In genomic region chr1:151040945-151041649, GRCm38 (mm10) we compare ENCODE assay signal across 8 mouse cellular contexts. TPM values are rescaled to one million over a fixed set of nuclear protein-coding genes. Genes with fewer than 3 reads are reported as not detected.
A peak's percentile ranks its signal among the peaks of the same experiment; 100 is the strongest.
DNase-seq lines count a peak whose midpoint lies in the region; ATAC-seq and TF ChIP-seq lines count a peak whose summit lies in the region.

No protein-coding gene starts in this region.

- H3K79me2 ChIP-seq in liver, adult 2 months (ENCODE audit: control insufficient read depth, insufficient read depth, low read length) = no peaks in the 10 kb centered on the region

- no peak overlapping the region for H3K27ac ChIP-seq in hindbrain, embryonic 12.5 days
- H3K27ac ChIP-seq in hindbrain, embryonic 16.5 days (ENCODE audit: low read depth, low read length) = no peak overlapping the region
- H3K27ac ChIP-seq in heart, embryonic 14.5 days (replicated peaks in 1 of 2; ENCODE audit: control insufficient read depth in 1 of 2, insufficient read depth in 1 of 2, low read depth in 2 of 2, low read length in 2 of 2) = peak overlapping the region; percentile 67 to 71
- H3K27ac ChIP-seq in liver, adult 2 months (replicated peaks; ENCODE audit: insufficient read depth, low read depth, low read length) = peak overlapping the region; percentile 68
- no peak overlapping the region for H3K27ac ChIP-seq in neural tube, embryonic 13.5 days (replicated peaks)

- DNase-seq in liver, adult 2 months (ENCODE audit: extremely low read depth, low read depth, low spot score) = peak; percentile 54
- no peak for DNase-seq in frontal cortex, postnatal 25 days (ENCODE audit: low spot score in 2 of 2)
- DNase-seq in layer of hippocampus, postnatal 25 days (ENCODE audit: extremely low spot score in 1 of 2, low spot score in 1 of 2) = no peak
- no peak for DNase-seq in frontal cortex, adult 2 months (ENCODE audit: extremely low spot score in 1 of 2, low spot score in 1 of 2)

- peak overlapping the region; percentile 23; the same call in 1 of the 2 replicates for H3K4me2 ChIP-seq in hindbrain, embryonic 12.5 days (replicated peaks)
- H3K4me2 ChIP-seq in hindbrain, embryonic 16.5 days (ENCODE audit: low read length) = no peak overlapping the region
- peak overlapping the region; percentile 42 for H3K4me2 ChIP-seq in heart, embryonic 14.5 days (ENCODE audit: low read length)
- peak overlapping the region; percentile 4; the same call in 1 of the 2 replicates for H3K4me2 ChIP-seq in neural tube, embryonic 13.5 days

- no peaks in the 10 kb centered on the region for H3K9me3 ChIP-seq in hindbrain, embryonic 12.5 days (replicated peaks)
- no peaks in the 10 kb centered on the region for H3K9me3 ChIP-seq in hindbrain, embryonic 16.5 days (ENCODE audit: control insufficient read depth, low read length)
- H3K9me3 ChIP-seq in heart, embryonic 14.5 days (ENCODE audit: control insufficient read depth, low read length) = no peaks in the 10 kb centered on the region
- no peaks in the 10 kb centered on the region for H3K9me3 ChIP-seq in neural tube, embryonic 13.5 days

- ATAC-seq in hindbrain, embryonic 12.5 days (ENCODE audit: low FRiP score) = no peak
- ATAC-seq in hindbrain, embryonic 16.5 days = no peak
- ATAC-seq in heart, embryonic 14.5 days (ENCODE audit: insufficient number of reproducible peaks, insufficient read depth, low FRiP score, low read depth) = peak; percentile 76
- no peak for ATAC-seq in neural tube, embryonic 13.5 days (ENCODE audit: low read depth)

- no peak for TF ChIP-seq POLR2A in liver, adult 2 months (IDR thresholded peaks at IDR 0.05; ENCODE audit: extremely low read depth, insufficient read depth, low read length)

- no peaks in the 10 kb centered on the region; the same call in 1 of the 2 replicates for H3K4me1 ChIP-seq in hindbrain, embryonic 12.5 days
- H3K4me1 ChIP-seq in hindbrain, embryonic 16.5 days (ENCODE audit: control insufficient read depth, insufficient read depth, low read depth, low read length) = no peaks in the 10 kb centered on the region
- peaks cover 3 to 8% of the 10 kb centered on the region in 2 experiments; a peak in 2 of 4 replicates for H3K4me1 ChIP-seq in heart, embryonic 14.5 days (ENCODE audit: control insufficient read depth in 2 of 2, insufficient read depth in 2 of 2, low read length in 2 of 2)
- peaks cover 4% of the 10 kb centered on the region for H3K4me1 ChIP-seq in liver, adult 2 months (ENCODE audit: control insufficient read depth, insufficient read depth, low read length)
- 0 out of 2 replicates have a peak, but pooled peaks cover 2% of the 10 kb centered on the region for H3K4me1 ChIP-seq in neural tube, embryonic 13.5 days (replicated peaks)

- 49% methylated on average over 18 of the region's 18 CpGs for WGBS in hindbrain, embryonic 12.5 days
- WGBS in hindbrain, embryonic 16.5 days = 51% methylated on average over 18 of the region's 18 CpGs
- WGBS in heart, embryonic 14.5 days = 37% methylated on average over 18 of the region's 18 CpGs
- 43% methylated on average over 18 of the region's 18 CpGs for WGBS in liver, adult 2 months
- WGBS in neural tube, embryonic 13.5 days = 49% methylated on average over 18 of the region's 18 CpGs

- H3K27me3 ChIP-seq in hindbrain, embryonic 12.5 days = no peaks in the 10 kb centered on the region
- no peaks in the 10 kb centered on the region for H3K27me3 ChIP-seq in hindbrain, embryonic 16.5 days (replicated peaks; ENCODE audit: control insufficient read depth, insufficient read depth, low read length)
- no peaks in the 10 kb centered on the region for H3K27me3 ChIP-seq in heart, embryonic 14.5 days (ENCODE audit: control insufficient read depth, insufficient read depth, low read length)
- H3K27me3 ChIP-seq in liver, adult 2 months (ENCODE audit: control insufficient read depth, insufficient read depth, low read length) = no peaks in the 10 kb centered on the region
- H3K27me3 ChIP-seq in neural tube, embryonic 13.5 days = no peaks in the 10 kb centered on the region

- no peaks in the 10 kb centered on the region for H3K36me3 ChIP-seq in hindbrain, embryonic 12.5 days
- H3K36me3 ChIP-seq in hindbrain, embryonic 16.5 days (ENCODE audit: control insufficient read depth, insufficient read depth, low read length) = no peaks in the 10 kb centered on the region
- no peaks in the 10 kb centered on the region for H3K36me3 ChIP-seq in heart, embryonic 14.5 days (ENCODE audit: control insufficient read depth, insufficient read depth, low read length)
- no peaks in the 10 kb centered on the region for H3K36me3 ChIP-seq in liver, adult 2 months (ENCODE audit: control insufficient read depth, insufficient read depth, low read length)
- no peaks in the 10 kb centered on the region for H3K36me3 ChIP-seq in neural tube, embryonic 13.5 days

- no peak overlapping the region for H3K4me3 ChIP-seq in hindbrain, embryonic 12.5 days
- no peak overlapping the region for H3K4me3 ChIP-seq in hindbrain, embryonic 16.5 days (ENCODE audit: low read length)
- H3K4me3 ChIP-seq in heart, embryonic 14.5 days (ENCODE audit: control insufficient read depth in 1 of 2, insufficient read depth in 1 of 2, low read depth in 1 of 2, low read length in 2 of 2) = no peak overlapping the region
- no peak overlapping the region for H3K4me3 ChIP-seq in liver, adult 2 months (ENCODE audit: insufficient read depth, low read depth, low read length)
- no peak overlapping the region for H3K4me3 ChIP-seq in neural tube, embryonic 13.5 days

- TF ChIP-seq CTCF in liver, adult 2 months (IDR thresholded peaks at IDR 0.05; ENCODE audit: low read depth, low read length) = no peak

- H3K9ac ChIP-seq in hindbrain, embryonic 12.5 days = no peak overlapping the region
- no peak overlapping the region for H3K9ac ChIP-seq in hindbrain, embryonic 16.5 days (ENCODE audit: low read depth, low read length)
- no peak overlapping the region for H3K9ac ChIP-seq in heart, embryonic 14.5 days (ENCODE audit: low read length)
- H3K9ac ChIP-seq in liver, adult 2 months (ENCODE audit: low read depth, low read length) = no peak overlapping the region
- H3K9ac ChIP-seq in neural tube, embryonic 13.5 days = no peak overlapping the region

RNA-seq across cellular contexts. Expression of gene Hmcn1, which starts 47.9 kb away (rescaled TPM):
- 11.8 and 14.0 TPM in 2 replicates for polyA plus RNA-seq in hindbrain, embryonic 12.5 days (2016; fragmentation: Nextera tagmentation; extraction: Ambion mirVana)
- 1.3 and 1.5 TPM in 2 replicates for polyA plus RNA-seq in hindbrain, embryonic 16.5 days (2015; fragmentation: Nextera tagmentation; extraction: Ambion mirVana)
- 35.1 and 35.9 TPM in 2 replicates for polyA plus RNA-seq in heart, embryonic 14.5 days (2014; fragmentation: Nextera tagmentation; extraction: Ambion mirVana)
- total RNA-seq in liver, adult 2 months (2014; rRNA removed) = 2.7 and 4.5 TPM in 2 replicates
- 0.80 and 1.0 TPM in 2 replicates for polyA plus RNA-seq in liver, adult 2 months (2012; rRNA removed)
- polyA plus RNA-seq in neural tube, embryonic 13.5 days (2015; fragmentation: Nextera tagmentation; extraction: Ambion mirVana) = 2.5 and 4.7 TPM in 2 replicates
- total RNA-seq in layer of hippocampus, postnatal 25 days (2021) = 1 to 10 TPM; 2.9 to 3.8 TPM
- polyA plus RNA-seq in frontal cortex, adult 2 months (2012; rRNA removed) = 4.9 and 6.7 TPM in 2 replicates

Comparison
In these comparisons a context has a peak if more than half of its experiments do, and no peak if none do; other contexts are left out.
1. H3K27ac ChIP-seq: peak in heart, embryonic 14.5 days (2 of 2) and liver, adult 2 months (single experiment); none in hindbrain, embryonic 12.5 days (single experiment), hindbrain, embryonic 16.5 days (single experiment) and neural tube, embryonic 13.5 days (single experiment).